Mouse (Mus musculus): ENCODE measurements around the gene Gata2. TPM values are rescaled to one million over a fixed set of nuclear protein-coding genes. Genes with fewer than 3 reads are reported as not detected.
"Not testable (repeated sequence)": the region's sequence is repeated elsewhere in the genome, so short reads cannot be mapped to it uniquely, and the experiment has no call there.

Gene Gata2
- 10 to 100 TPM; 21.4 to 23.7 TPM for total RNA-seq (2021)
- long read RNA-seq, experiment 1, transcript Gata2-201 (6 exons, 3,571 nt): major isoform, 36 of 51 reads
- long read RNA-seq, experiment 1, partial matches to known transcripts: 14 of 51 reads
- long read RNA-seq, experiment 1, other reads (novel, unspliced or antisense): 1 of 51 reads
- long read RNA-seq, experiment 2, transcript Gata2-201 (6 exons, 3,571 nt): major isoform, 27 of 37 reads
- long read RNA-seq, experiment 2, partial matches to known transcripts: 7 of 37 reads
- long read RNA-seq, experiment 2, other reads (novel, unspliced or antisense): 1 of 37 reads

DNA sequence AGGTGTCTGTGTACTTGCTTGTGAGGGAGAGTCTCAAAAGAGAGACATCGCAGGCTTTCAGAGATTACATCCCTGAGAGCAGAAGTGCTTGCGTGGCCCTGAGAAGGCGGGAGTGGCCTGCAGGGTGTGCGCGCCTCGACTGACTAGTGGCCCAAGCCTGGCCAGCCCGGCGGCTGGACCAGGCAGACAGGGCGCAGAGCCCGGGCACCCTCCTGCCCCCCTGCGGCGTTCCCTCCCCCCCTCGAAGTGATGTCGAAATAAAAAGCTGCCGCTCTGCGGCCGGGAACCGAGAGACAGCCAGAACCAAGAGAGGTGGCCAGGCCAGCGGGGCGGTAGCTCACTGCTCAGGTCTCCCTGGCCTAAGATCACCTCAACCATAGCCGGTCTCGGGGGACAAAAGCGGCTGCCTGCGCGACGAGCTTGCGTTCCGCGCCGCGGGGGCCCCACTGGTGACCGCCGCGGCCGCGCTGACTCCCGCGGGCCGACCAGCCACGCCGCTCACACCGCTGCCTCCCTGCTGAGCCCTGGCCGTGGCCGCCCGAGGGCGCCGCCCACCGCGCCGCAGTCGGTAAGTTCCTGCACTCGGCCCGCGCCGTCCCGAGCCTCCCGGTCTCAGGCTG is at the start of gene Gata2:
Gene Gata2, plus strand, starts transcription at position 459 of the 620 bp plus-strand sequence.
- peak; percentile 49 to 66 for DNase-seq
- intact Hi-C loops (cut with DNase I): loop anchor here (5.0 kb wide), 2 partner anchors 129 to 294 kb away; no protein-coding TSS in a partner anchor

DNA sequence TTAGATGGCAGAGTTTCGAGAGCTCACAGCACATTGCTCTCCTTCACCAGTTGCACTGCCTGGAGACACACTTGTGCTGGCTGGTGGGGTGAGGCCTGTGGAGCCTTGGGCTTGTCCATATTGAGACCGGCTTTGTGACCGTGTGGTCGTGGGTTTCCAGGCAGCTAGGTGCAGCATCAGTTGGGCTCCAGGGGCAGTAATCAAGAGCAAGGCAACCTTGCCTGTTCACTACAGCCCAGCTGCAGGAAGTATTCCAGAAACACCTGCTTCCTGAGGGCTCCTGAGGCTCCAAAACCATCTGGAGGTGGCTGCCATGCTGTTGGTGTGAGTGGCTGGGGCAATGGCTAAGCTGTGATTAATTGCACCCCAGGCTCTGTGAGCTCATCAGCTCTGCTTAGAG is 47.9 kb upstream of the Gata2 start:
- intact Hi-C loops (cut with DNase I): no loop called here
- no peak for DNase-seq

DNA sequence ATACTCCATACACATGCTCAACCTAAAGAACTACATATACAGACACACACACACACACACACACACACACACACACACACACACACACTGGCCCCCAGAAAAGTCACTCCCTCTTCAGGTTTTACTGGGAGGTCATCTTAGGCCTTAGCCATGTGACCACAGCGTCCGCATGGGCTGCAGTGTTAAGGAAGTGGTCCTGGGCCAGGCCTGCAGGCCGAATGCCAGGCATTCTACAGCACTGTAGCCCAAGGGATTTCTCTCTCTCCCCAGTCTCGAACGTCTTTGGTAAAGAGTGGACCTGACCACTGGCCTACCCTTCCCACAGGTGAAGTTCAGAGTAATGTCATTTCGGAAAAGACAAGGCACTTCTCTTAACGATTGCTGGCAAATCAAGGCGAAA is 47.1 kb upstream of the Gata2 start:
- DNase-seq: peak in 1 of 2 experiments; percentile 35
- intact Hi-C loops (cut with DNase I): no loop called here

DNA sequence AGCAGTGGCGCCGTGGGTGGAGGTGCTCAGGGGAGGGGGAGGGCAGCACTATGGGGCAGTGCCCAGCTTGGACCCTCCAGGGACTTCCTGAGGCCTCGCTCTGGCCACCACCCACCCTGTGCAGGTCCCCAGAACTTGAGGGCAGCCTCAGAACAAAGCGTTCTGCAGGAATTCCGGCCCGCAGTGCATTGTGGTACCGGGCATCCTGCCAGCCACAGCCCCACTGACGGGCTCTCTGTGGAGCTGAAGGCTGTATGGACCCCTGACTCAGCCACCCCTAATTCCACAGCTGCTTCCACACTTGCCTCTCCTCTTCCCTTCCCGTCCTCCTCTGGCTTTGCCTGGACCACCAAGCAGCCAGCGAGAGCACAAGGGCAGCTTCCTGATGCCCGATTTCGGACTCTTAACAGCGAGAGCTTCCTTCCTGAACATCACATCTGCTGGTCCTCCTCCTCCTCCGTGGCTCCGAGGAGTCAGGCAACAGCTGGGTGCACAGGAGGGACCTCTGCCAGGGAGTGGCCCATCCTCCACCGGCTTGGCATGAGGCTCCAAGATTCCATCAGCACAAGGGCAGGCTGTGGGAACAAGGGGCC is 46.2 kb upstream of the Gata2 start:
- intact Hi-C loops (cut with DNase I): no loop called here
- DNase-seq: peak; percentile 62 to 70

DNA sequence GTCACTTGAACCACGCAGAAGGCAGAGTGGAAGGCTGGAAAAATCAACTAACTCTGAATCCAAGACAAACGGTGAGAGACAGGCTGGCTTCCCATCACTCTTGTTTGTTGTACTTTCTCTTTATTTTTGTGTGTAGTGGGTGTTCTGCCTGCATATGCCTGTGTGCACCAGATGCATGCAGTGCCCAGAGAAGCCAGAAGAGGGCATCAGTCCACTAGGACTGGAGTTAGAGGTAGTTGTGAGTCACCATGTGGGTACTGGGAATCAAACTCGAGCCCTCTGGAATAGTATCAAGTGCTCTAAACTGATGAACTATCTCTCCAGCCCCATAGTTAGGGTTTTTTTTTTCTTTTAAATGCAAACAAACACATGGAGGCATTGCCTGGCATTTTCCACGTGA is 42.4 kb upstream of the Gata2 start:
- intact Hi-C loops (cut with DNase I): no loop called here

DNA sequence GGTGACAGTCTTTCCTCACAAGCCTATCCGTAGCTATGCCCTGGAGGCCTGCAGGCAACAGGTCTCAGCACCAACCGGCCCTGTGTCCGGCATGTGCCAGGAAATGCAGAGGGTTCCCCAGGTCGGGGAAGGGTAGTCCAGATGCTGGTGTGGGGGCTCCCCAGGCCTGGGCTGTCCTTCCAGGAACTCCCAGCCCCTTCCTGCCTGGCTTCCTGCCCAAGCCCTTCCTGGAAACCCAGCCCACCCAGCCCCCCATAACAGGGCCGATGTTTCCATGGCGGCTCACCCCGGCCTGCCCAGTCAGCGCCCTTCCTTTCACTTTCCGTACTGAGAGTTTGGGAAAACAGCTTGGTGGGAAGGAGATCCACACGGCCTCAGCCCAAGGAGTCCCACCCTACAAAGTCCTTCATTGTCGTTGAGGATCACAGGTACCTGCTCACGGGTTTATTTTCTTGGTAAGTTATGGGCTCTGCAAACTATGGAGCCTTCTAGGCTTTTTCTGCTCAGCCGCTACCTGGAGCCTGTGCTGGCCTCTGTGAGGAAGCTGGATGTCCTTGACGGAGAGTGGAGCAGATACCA is 41.5 kb upstream of the Gata2 start:
- intact Hi-C loops (cut with DNase I): no loop called here
- DNase-seq: peak; percentile 63 to 77

More for the DNA sequence above, 42.4 kb upstream of the Gata2 start:
- no peak for DNase-seq

DNA sequence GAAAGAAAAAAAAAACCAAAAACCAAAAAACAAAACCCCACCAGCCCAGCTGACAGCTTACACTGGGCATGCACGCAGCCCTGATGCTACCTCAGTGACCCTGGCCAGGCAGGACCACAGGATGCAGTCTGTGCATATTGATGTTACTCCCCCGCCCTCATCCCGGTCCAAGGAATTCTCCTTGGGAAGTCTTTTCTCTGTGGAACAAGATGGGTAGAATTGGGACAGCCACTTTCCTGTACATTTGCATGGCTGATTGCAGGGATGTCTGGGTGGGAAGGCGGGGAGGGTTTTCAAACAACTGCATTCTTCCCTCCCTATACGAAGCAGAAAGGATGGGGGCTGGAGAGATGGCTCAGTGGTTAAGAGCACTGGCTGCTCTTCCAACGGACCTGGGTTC is 40.7 kb upstream of the Gata2 start:
- intact Hi-C loops (cut with DNase I): no loop called here
- no peak for DNase-seq

DNA sequence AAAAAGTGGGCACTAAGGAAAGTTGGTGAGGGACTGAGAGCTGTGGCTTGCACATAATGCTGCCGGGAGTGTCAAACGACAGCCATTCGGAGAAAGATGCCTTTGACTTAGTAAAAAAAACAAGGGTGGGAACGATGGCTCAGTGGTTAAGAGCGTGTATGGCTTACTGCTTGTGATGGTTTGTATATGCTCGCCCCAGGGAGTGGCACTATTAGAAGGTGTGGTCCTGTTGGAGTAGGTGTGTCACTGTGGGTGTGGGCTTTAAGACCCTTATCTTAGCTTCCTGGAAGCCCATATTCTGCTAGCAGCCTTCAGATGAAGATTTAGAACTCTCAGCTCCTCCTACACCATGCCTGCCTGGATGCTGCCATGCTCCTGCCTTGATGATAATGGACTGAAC is 38.1 kb upstream of the Gata2 start:
- DNase-seq; intact Hi-C loops (cut with DNase I): not testable (repeated sequence)

DNA sequence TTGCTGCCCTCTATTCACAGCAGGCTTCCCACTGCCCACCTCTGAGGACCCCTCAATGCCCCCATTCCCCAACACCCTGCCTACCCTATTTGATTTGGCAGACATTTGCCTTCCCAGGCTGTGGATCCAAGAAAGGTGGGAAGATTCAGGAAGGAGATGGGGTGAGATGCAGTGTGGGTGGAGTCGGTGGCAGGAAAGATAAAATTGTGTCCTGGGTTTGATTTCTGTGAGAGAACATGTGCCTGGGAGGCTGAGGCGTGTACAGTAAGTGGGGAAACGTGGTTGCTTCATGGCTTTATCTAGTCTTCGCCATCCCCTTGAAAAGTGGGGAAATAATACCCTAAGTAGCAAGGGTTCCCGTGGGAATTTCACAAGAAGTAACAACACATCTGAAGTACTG is 34.9 kb upstream of the Gata2 start:
- intact Hi-C loops (cut with DNase I): no loop called here
- DNase-seq: no peak

DNA sequence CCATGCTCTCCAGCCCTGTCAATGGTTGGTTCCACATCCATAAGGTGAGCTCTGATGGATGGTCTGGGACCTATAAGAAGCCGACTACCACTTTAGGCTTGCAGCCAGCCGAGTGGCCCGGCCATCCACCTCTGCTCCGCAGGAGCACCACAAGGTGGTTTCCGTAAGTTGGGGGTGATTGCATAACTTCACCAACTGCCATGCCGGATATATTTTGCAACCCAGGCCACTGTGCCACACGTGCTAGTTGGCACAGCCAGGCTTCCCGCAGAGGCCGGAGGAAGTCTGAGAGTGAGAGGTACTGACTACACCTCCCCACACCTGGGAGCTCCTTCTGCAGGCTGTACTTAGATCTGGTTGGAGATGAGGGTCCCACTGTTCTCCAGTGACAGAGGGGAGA is 27.6 kb upstream of the Gata2 start:
- intact Hi-C loops (cut with DNase I): no loop called here
- DNase-seq: no peak

DNA sequence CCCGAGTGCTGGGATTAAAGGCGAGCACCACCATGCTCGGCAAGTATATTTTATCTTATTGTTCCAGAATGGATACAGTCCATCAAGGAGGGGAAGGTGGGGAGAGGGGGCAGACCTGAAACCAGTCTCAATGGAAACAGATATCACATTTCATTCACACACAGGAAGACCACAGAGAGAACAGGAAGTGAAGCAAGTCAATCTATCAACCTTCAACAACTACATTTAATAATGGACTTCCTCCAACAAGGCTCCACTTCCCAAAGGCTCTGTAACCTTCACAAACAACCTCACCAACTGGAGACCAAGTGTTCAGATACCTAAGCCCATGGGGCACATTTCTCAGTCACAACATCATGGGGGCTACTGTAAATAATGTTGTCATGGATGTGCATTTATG is 19.5 kb upstream of the Gata2 start:
- DNase-seq: no peak
- intact Hi-C loops (cut with DNase I): no loop called here

DNA sequence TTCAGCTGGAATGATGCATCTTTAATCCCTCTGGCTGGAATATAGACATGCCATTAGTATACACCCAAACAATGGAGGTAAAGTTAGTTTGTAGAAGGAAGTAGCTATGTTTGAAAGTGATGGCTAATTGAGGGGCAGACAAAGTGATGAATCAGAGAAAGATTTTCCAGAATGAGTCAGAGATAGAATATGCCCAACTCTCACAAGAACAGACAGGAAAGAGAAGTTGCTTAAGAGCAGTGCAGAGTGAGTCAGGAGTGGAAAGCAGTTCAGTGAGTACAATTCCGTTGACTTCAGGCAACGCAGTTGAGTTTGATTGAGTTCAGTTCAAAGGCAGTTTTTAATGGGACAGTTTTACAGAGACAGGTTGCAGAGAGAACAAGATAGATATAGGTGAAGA is 19.0 kb upstream of the Gata2 start:
- DNase-seq: no peak
- intact Hi-C loops (cut with DNase I): no loop called here

DNA sequence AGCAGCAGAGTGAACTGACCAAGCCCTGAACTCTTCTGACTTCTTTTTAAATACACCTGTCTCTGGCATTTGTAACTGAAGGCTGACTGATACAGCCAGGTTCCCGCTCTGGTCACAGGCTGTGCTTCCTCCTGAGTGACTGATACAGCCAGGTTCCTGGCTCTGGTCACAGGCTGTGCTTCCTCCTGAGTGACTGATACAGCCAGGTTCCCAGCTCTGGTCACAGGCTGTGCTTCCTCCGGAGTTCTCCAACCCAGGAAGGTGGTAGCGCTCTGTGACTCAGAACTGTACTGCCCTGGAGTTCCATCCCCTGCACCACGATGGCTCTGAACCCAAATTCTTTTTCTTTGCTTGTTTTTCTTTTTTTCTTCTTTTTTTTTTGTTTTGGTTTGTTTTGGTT is 9.0 kb upstream of the Gata2 start:
- intact Hi-C loops (cut with DNase I): loop anchor here (5.0 kb wide), 1 partner anchor 318 kb away; no protein-coding TSS in a partner anchor
- no peak for DNase-seq

DNA sequence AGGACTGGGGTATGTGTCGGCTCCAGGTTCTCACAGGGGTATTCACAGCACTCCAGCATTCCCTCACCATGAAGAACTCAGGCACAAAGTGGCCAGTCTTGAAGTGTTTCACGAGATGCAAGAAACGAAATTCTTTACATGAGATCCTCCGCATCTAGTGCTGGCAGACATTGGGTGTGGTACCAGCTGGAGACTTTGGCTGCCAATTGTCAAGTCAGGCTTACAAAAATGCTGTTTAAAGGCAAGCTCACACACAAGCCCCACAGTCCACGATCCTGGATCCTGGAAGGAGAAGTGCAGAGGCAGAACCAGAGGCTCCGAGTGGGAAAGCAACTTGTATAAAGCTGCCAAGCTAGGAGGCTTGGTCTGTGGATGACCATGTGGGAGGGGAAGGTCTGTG is 5.5 kb upstream of the Gata2 start:
- no peak for DNase-seq
- intact Hi-C loops (cut with DNase I): loop anchor here (2.0 to 5.0 kb wide), 2 partner anchors 65 to 314 kb away; no protein-coding TSS in a partner anchor

DNA sequence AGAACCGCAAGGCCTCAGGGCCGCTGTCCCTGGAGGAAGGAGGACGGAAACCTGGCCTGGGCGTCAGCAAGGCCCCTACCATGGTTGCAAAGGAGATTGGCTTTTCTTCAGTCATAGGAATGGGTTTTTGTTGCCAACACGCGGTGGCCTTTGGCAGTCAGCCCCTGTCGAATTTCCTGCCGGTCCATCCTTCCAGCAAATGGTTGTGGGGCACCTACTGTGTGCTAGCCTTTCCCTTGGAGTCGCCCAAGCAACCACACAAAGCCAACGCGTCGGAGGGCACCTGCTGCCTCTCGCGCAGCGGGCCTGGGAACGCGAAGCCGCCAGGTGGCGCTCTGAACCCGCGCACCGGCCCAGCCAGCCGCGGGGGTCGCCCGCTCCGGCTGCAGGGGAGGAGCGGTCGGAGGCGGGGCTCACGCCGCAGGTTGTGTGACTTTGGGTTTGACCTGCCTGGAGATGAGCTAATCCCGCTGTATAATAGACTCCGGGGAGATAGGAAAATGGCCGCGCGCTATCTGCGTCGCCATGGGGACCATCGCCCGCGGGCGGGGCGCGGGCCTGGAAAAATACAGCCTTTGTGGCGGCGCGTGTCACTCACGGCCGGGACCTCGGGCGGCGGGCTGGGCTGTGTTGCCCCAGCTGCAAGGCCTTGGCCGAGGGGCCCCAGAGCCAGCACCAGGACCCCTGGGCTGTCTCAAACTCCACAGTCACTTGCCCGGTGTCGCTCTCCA is 4.2 kb upstream of the Gata2 start:
- peak; percentile 81 to 84 for DNase-seq
- intact Hi-C loops (cut with DNase I): loop anchor here (1.0 to 5.0 kb wide), 6 partner anchors 53 to 313 kb away; no protein-coding TSS in a partner anchor

DNA sequence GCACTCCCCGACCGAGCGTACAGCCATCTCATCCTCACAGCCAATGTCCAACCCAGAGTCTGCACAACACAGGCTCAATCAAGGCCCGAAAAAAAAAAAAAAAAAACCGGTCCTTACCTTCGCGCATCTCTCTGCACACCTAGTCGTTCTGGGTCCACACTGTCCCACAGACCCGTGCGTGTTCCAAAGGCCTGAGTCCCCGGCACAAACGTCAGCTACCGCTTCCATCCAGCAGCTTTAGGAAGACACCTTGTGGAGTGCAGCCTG is 3.7 kb upstream of the Gata2 start:
- DNase-seq: no peak
- intact Hi-C loops (cut with DNase I): loop anchor here (5.0 kb wide), 2 partner anchors 132 to 297 kb away; no protein-coding TSS in a partner anchor

DNA sequence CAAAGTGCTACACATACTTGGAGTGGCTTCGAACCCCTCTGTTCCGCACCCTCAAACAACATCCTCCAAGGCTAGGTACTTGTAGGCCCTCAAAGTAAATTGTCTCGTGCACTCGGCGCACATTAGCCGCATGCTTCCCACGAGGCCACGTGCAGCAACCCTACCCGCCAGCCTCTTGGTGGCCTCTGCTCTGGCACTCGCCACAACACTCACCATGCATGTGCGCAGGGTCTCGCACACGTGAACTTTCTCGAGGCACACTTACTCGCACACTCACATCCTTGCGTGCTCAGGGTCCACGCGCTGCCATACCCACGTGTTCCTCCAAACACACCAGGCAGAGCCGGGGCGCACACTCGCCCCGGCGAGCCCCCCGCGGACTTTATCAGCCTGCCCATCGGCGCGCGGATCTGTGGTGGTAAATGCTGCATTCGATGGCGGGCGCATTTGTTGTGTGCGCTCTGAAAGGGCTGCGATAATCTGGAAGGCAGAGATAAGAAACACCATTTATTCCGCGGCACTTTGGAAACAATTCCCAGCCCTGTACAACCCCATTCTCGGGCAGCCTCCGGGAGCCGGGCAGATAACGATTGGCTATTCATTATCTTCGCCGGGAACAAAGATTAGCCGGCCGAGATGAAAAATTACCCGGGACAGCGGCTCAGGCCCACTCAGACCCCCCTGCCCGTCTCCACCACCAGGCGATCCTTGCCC is 3.2 kb upstream of the Gata2 start:
- intact Hi-C loops (cut with DNase I): loop anchor here (5.0 kb wide), 2 partner anchors 132 to 297 kb away; no protein-coding TSS in a partner anchor
- DNase-seq: no peak

DNA sequence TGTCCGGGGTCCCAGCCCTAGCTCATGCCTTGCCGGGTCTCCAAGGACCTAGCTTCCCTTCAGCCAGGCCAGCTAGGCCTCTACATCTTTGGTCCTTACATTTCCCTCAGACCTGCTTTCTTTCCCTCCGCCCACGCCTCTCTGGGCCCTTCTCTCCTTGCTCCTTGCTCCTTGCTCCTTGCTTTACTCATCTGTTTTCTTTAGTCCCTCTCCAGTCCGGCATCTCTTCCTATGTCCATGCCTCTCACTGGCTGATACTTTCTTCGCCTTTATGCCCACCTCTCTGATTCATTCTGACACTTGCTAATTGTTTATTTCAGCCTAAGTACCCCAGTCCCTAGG is 2.7 kb upstream of the Gata2 start:
- no peak for DNase-seq
- intact Hi-C loops (cut with DNase I): loop anchor here (5.0 kb wide), 2 partner anchors 131 to 296 kb away; no protein-coding TSS in a partner anchor

DNA sequence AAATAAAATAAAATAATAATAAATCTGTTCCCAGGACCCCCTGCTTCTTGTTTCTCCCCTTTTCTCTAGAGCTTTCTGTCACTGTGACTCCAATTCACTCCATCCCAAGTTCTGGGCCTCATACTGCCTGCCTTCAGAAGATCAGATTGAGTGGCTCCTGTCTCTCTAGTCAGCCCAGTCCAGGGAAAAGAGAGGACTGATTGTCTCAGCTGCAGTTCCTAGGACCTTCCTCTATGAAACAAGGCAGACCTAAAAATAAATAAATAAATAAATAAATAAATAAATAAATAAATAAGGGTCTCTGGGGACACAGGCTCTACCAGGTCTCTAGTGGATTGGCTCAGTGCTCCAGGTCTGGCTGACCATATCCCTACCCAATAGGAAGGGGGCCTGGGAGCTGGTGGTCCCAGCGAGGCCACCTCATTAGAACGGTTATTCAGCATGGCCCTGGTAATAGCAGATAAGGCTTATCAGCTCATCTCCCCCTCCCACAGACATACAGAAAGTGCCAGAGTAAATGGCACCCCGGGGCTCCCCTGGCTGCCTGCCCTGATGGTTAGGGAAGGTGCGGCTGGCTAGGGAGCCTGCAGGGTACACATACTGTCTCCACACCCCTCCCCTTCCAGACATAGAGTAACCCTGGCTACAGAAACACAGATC is 2.1 kb upstream of the Gata2 start:
- intact Hi-C loops (cut with DNase I): loop anchor here (5.0 kb wide), 2 partner anchors 131 to 296 kb away; no protein-coding TSS in a partner anchor
- no peak for DNase-seq

Data from heart, postnatal 14 days (tissue).